Mouse (Mus musculus) CH12.LX (cell line): ENCODE results near the gene Pipox. TPM values are rescaled to one million over a fixed set of nuclear protein-coding genes. Genes with fewer than 3 reads are reported as not detected.

Source experiments
- DNase-seq: peaks from one replicate; pipeline ENCODE4 v3.0.0-alpha.2; 2013; ENCODE audit errors: extremely low read depth
- H3K27ac ChIP-seq: 2 replicates; pipeline ENCODE4 v1.5.1; 2012; ENCODE audit warnings: low read depth, mild to moderate bottlenecking, control low read depth, moderate library complexity; ENCODE audit not compliant: insufficient read depth
- H3K27me3 ChIP-seq: replicated peaks from 2 replicates; pipeline ENCODE3; 2012; ENCODE audit warnings: inconsistent platforms
- H3K36me3 ChIP-seq, 2 experiments: replicated peaks in 1 of 2; 2 replicates each; pipeline versions ENCODE3 to v1.6.1; 2012; ENCODE audit warnings: inconsistent platforms in 1 of 2, low read length in 1 of 2, mild to moderate bottlenecking in 1 of 2, mixed read lengths in 1 of 2, moderate library complexity in 1 of 2; ENCODE audit not compliant: control insufficient read depth in 1 of 2, insufficient read depth in 1 of 2
- H3K4me1 ChIP-seq, 2 experiments: 2 replicates each; pipeline ENCODE4 v1.6.1; 2012; ENCODE audit warnings: inconsistent platforms in 1 of 2, moderate library complexity in 1 of 2; ENCODE audit not compliant: insufficient read depth in 2 of 2, control insufficient read depth in 1 of 2
- H3K4me2 ChIP-seq: 2 replicates; pipeline ENCODE4 v1.6.1; 2012; ENCODE audit warnings: low read depth, mild to moderate bottlenecking, control low read depth; ENCODE audit not compliant: poor library complexity, insufficient read depth, severe bottlenecking
- H3K4me3 ChIP-seq, 3 experiments: fragments of 150-350 bp in 1 of 3; sonication (generic) in 1 of 3; replicated peaks in 1 of 3; 2 replicates each; pipeline versions ENCODE3 to v1.5.1; 2011 to 2012; ENCODE audit warnings: low read depth in 2 of 3, low read length in 2 of 3, mild to moderate bottlenecking in 2 of 3, moderate library complexity in 2 of 3, control low read depth in 1 of 3, improper control_type of control experiment in 1 of 3, inconsistent platforms in 1 of 3, mixed read lengths in 1 of 3; ENCODE audit not compliant: poor library complexity in 1 of 3
- H3K79me2 ChIP-seq: replicated peaks from 2 replicates; pipeline ENCODE4 v1.6.1; 2012; ENCODE audit warnings: mild to moderate bottlenecking, moderate library complexity; ENCODE audit not compliant: control insufficient read depth, poor library complexity, insufficient read depth, severe bottlenecking; ENCODE audit errors: extremely low read depth
- H3K9ac ChIP-seq: 2 replicates; pipeline ENCODE4 v1.6.1; 2012; ENCODE audit warnings: low read depth, mild to moderate bottlenecking, control low read depth, moderate library complexity; ENCODE audit not compliant: insufficient read depth
- H3K9me3 ChIP-seq: replicated peaks from 2 replicates; pipeline ENCODE3; 2012; ENCODE audit warnings: low read length, inconsistent platforms, mixed read lengths
- CHD1 ChIP-seq: IDR thresholded peaks from 2 replicates; pipeline ENCODE4 v1.6.1; 2012; ENCODE audit warnings: low read depth, low read length, improper control_type of control experiment, inconsistent platforms
- CHD2 ChIP-seq: IDR thresholded peaks from 2 replicates; pipeline ENCODE4 v1.6.1; 2011; ENCODE audit warnings: low read length, improper control_type of control experiment
- CTCF ChIP-seq, 2 experiments: IDR thresholded peaks in 1 of 2; conservative IDR thresholded peaks in 1 of 2; 2 replicates each; pipeline ENCODE4 v1.5.1; 2011 to 2012; ENCODE audit warnings: low read depth in 2 of 2, low read length in 2 of 2, improper control_type of control experiment in 1 of 2, inconsistent platforms in 1 of 2, mild to moderate bottlenecking in 1 of 2, moderate library complexity in 1 of 2
- E2F4 ChIP-seq: IDR thresholded peaks from 2 replicates; pipeline ENCODE4 v1.6.1; 2011; ENCODE audit warnings: low read depth, low read length, improper control_type of control experiment; ENCODE audit not compliant: insufficient replicate concordance
- ELF1 ChIP-seq: IDR thresholded peaks from 2 replicates; pipeline ENCODE4 v1.6.1; 2014; ENCODE audit warnings: low read depth, mild to moderate bottlenecking, inconsistent platforms, low read length, improper control_type of control experiment
- ETS1 ChIP-seq: conservative IDR thresholded peaks from 2 replicates; pipeline ENCODE4 v1.6.1; 2012; ENCODE audit warnings: low read depth, mild to moderate bottlenecking, inconsistent platforms, low read length, improper control_type of control experiment, moderate library complexity
- GABPA ChIP-seq: IDR thresholded peaks from 2 replicates; pipeline ENCODE4 v1.6.1; 2012; ENCODE audit warnings: low read depth, low read length, improper control_type of control experiment, inconsistent platforms; ENCODE audit not compliant: insufficient replicate concordance
- HCFC1 ChIP-seq: IDR thresholded peaks from 2 replicates; pipeline ENCODE4 v1.6.1; 2012; ENCODE audit warnings: low read depth, mild to moderate bottlenecking, inconsistent platforms, low read length, improper control_type of control experiment
- IRF4 ChIP-seq: IDR thresholded peaks from 2 replicates; pipeline ENCODE4 v1.6.1; 2014; ENCODE audit warnings: low read depth, mild to moderate bottlenecking, inconsistent platforms, low read length, improper control_type of control experiment
- JUN ChIP-seq: IDR thresholded peaks from 2 replicates; pipeline ENCODE4 v1.6.1; 2011; ENCODE audit warnings: low read depth, mild to moderate bottlenecking, low read length, improper control_type of control experiment, moderate library complexity; ENCODE audit not compliant: insufficient read depth
- JUND ChIP-seq: conservative IDR thresholded peaks from 2 replicates; pipeline ENCODE4 v1.6.1; 2011; ENCODE audit warnings: low read depth, low read length, improper control_type of control experiment
- MAFK ChIP-seq: IDR thresholded peaks from 2 replicates; pipeline ENCODE4 v1.6.1; 2011; ENCODE audit warnings: low read length, improper control_type of control experiment; ENCODE audit not compliant: insufficient replicate concordance
- MAX ChIP-seq: IDR thresholded peaks from 2 replicates; pipeline ENCODE4 v1.6.1; 2011; ENCODE audit warnings: low read length, improper control_type of control experiment
- MAZ ChIP-seq: IDR thresholded peaks from 2 replicates; pipeline ENCODE4 v1.6.1; 2012; ENCODE audit warnings: low read depth, mild to moderate bottlenecking, inconsistent platforms, low read length, improper control_type of control experiment, moderate library complexity
- MYC ChIP-seq: IDR thresholded peaks from 2 replicates; pipeline ENCODE4 v1.6.1; 2011; ENCODE audit warnings: low read depth, mild to moderate bottlenecking, improper control_type of control experiment, low read length
- NRF1 ChIP-seq: IDR thresholded peaks from 2 replicates; pipeline ENCODE4 v1.6.1; 2014; ENCODE audit warnings: low read depth, mild to moderate bottlenecking, inconsistent platforms, low read length, improper control_type of control experiment, moderate library complexity
- POLR2AphosphoS2 ChIP-seq: IDR thresholded peaks from 2 replicates; pipeline ENCODE4 v1.6.1; 2011; ENCODE audit warnings: low read depth, low read length, improper control_type of control experiment
- RAD21 ChIP-seq: IDR thresholded peaks from 2 replicates; pipeline ENCODE4 v1.6.1; 2011; ENCODE audit warnings: low read depth, mild to moderate bottlenecking, low read length, improper control_type of control experiment, moderate library complexity
- RCOR1 ChIP-seq: conservative IDR thresholded peaks from 2 replicates; pipeline ENCODE4 v1.6.1; 2012; ENCODE audit warnings: low read depth, mild to moderate bottlenecking, inconsistent platforms, low read length, improper control_type of control experiment
- SIN3A ChIP-seq: IDR thresholded peaks from 2 replicates; pipeline ENCODE4 v1.6.1; 2012; ENCODE audit warnings: low read length, improper control_type of control experiment, inconsistent platforms
- TCF12 ChIP-seq: IDR thresholded peaks from 2 replicates; pipeline ENCODE4 v1.6.1; 2014; ENCODE audit warnings: low read depth, mild to moderate bottlenecking, inconsistent platforms, low read length, improper control_type of control experiment
- UBTF ChIP-seq: IDR thresholded peaks from 2 replicates; pipeline ENCODE4 v1.6.1; 2012; ENCODE audit warnings: low read depth, mild to moderate bottlenecking, inconsistent platforms, low read length, improper control_type of control experiment, moderate library complexity
- ZNF384 ChIP-seq: IDR thresholded peaks from 2 replicates; pipeline ENCODE4 v1.6.1; 2012; ENCODE audit warnings: low read depth, low read length, improper control_type of control experiment, inconsistent platforms
- dilution Hi-C: fragments of 300-500 bp; cut with MboI; formaldehyde crosslinking; loops from 2 replicates; pipeline ENCODE4 v1.14.3; 2020; ENCODE audit warnings: low sequenced_read_pairs; ENCODE audit not compliant: extremely low pct_unique_long_range_greater_than_20kb, extremely low pct_ligation_motif_present
- in situ Hi-C: fragments of 300-500 bp; cut with MboI; formaldehyde crosslinking; loops from 3 replicates; pipeline ENCODE4 v1.14.3; 2019; ENCODE audit warnings: low sequenced_read_pairs, low pct_ligation_motif_present, low pct_unique_long_range_greater_than_20kb, mixed read lengths
- polyA plus RNA-seq: library from polyadenylated mRNA; unstranded; fragments of >175 nt; gene quantifications from 2 replicates; pipeline ENCODE4 v1.2.1, GENCODE M21; 2012; ENCODE audit warnings: low read depth; ENCODE audit not compliant: insufficient read length
- total RNA-seq, 2 experiments: library from RNA; depleted of rRNA; stranded (reverse); fragments of 300-350 nt in 1 of 2; fragments of >200 nt in 1 of 2; gene quantifications; 2 replicates each; pipeline ENCODE4 v1.2.3; 2012 to 2014

The Pipox gene
- total and polyA plus RNA-seq, 3 experiments = 0.13 to 0.36 (median 0.21) TPM

- no peak for TF ChIP-seq HCFC1
- TF ChIP-seq CHD2 = no peak
- TF ChIP-seq UBTF = peak; percentile 54; the same call in 1 of the 2 replicates
- peak; percentile 47; the same call in 1 of the 2 replicates for TF ChIP-seq MAZ
- TF ChIP-seq RCOR1 = no peak
- no peak for TF ChIP-seq NRF1
- no peak for TF ChIP-seq CTCF (conservative IDR thresholded peaks at IDR 0.05 in 1 of 2, IDR thresholded peaks at IDR 0.05 in 1 of 2; ENCODE audit: low read depth in 2 of 2, low read length in 2 of 2)
- no peak for TF ChIP-seq POLR2AphosphoS2
- no peak for TF ChIP-seq SIN3A
These were observed 48.3 kb upstream of the Pipox start (continued) for GRCm38 (mm10) chr11:77942230-77942629.

DNA sequence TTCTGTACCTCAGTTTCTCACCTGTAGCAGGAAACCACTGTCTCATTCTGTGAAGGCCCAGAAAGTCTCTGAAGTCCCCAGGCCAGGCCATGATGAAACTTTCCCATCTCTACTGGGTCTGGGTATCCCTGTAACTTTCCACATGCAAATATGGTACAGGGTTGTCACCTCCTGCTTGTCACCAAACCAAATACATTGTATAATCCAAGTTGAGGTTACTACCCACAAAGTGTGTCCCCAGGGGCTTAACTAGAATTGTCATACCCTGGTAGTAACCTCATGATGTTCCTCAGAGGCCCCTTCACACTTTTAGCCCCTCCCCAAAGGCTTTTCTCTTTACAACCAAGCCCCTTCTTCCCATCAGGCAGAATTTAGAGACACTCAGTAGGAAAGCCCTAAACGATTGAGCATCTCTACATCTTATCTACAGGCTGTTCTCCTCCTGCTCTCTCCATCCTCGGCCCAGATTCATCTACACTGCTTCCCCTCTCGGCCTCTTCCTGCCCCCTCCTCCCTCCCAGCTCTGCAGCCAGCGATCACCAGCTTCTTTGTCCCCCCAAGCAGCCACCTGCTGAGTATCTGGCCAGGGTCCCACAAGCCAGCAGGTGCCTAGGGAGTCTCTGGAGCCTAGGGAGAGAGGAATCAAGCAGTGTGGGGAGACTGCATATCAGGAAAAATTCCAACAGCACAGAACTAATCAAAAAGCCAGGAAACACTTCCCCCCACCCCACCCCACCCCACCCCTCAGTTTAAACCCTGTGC, 43.9 kb upstream of the Pipox start:
- DNase-seq = peak; percentile 77
- TF ChIP-seq CHD2 (no peak), ETS1 (peak; percentile 53; the same call in 1 of the 2 replicates)
- Histone ChIP-seq H3K4me3 (no peak overlapping the region), H3K4me1 (peaks cover 25 to 73% of the 10 kb centered on the region in 2 experiments), H3K4me2 (no peak overlapping the region), H3K27ac (no peak overlapping the region), H3K79me2 (no peaks in the 10 kb centered on the region), H3K27me3 (peaks cover 22% of the 10 kb centered on the region), H3K36me3 (no peaks in the 10 kb centered on the region), H3K9me3 (no peaks in the 10 kb centered on the region), H3K9ac (no peak overlapping the region)
- in situ Hi-C loops = no loop called here
- dilution Hi-C loops = no loop called here

GRCm38 (mm10) chr11:77936846-77937245, 43.0 kb upstream of the Pipox start:
- in situ Hi-C loops (no loop called here), dilution Hi-C loops (no loop called here)
- H3K27ac ChIP-seq = no peak overlapping the region
- no peak for DNase-seq
- TF ChIP-seq IRF4 (no peak), ZNF384 (no peak), E2F4 (no peak), ELF1 (no peak), ETS1 (no peak), RAD21 (no peak), MYC (no peak), CHD1 (no peak), CTCF (conservative IDR thresholded peaks at IDR 0.05 in 1 of 2, IDR thresholded peaks at IDR 0.05 in 1 of 2; ENCODE audit: low read depth in 2 of 2, low read length in 2 of 2) (no peak), HCFC1 (no peak), GABPA (no peak), CHD2 (no peak), JUN (no peak), TCF12 (no peak), MAX (no peak), NRF1 (no peak), JUND (no peak), MAFK (no peak)
- TF ChIP-seq, all 38 proteins: peak for 0
- no peak overlapping the region for H3K9ac ChIP-seq
- no peak overlapping the region for H3K4me3 ChIP-seq
- no peaks in the 10 kb centered on the region for H3K79me2 ChIP-seq
- no peaks in the 10 kb centered on the region for H3K36me3 ChIP-seq
- H3K4me2 ChIP-seq = no peak overlapping the region
- H3K4me1 ChIP-seq = peaks cover 15 to 63% of the 10 kb centered on the region in 2 experiments
- peaks cover 26% of the 10 kb centered on the region for H3K27me3 ChIP-seq
- H3K9me3 ChIP-seq = peaks cover under 1% of the 10 kb centered on the region
